Comparison of ENCODE assay signal across 8 mouse cellular contexts in the genomic region with DNA sequence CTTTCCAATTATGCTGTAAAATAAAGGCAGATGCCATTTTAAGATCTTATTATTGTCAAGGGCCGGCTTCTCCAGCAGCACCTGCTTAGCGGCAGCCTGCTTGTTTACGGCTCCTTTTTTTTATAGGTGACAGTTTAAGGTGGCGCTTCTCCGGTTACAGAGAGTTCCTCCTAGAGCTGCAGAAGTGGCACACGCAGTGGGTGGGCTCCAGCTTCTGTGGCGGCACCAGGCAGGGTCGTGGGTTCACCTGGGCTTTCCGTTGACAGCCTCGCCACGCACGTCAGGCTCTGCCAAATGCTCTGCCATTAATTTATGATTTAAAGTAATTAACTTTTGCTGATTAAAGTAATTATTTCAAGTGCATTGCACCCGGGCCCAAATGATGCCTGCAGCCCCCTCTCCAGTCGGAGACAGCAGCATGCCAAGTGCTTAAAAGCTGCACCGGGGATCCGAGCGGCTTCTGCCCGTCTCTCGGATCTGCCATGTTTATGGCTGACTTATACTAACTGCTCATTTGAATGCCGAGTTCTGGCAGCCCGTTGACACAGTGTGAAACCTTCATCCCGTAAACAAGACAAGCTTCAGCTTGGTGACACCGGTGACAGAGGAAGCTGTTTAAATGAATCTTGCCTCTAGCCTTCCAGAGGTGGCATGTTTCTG.
DNase-seq lines count a peak whose midpoint lies in the region; ATAC-seq and TF ChIP-seq lines count a peak whose summit lies in the region.

No protein-coding gene starts in this region.

- DNase-seq in gastrocnemius, adult 2 months = no peak
- no peak for DNase-seq in gastrocnemius, postnatal 14 days
- DNase-seq in lung, postnatal 0 days (ENCODE audit: low spot score) = no peak
- DNase-seq in lung, postnatal 10 days = no peak
- peak; percentile 49 for DNase-seq in limb, embryonic 10.5 days (ENCODE audit: low spot score)
- DNase-seq in retina, postnatal 7 days (ENCODE audit: low read depth, low spot score) = peak; percentile 25
- no peak for DNase-seq in layer of hippocampus, adult 8-10 months (ENCODE audit: low spot score in 2 of 2)
- no peak for DNase-seq in layer of hippocampus, adult 18-20 months (ENCODE audit: low spot score in 2 of 2)

- 15% methylated on average over 23 of the region's 23 CpGs for WGBS in lung, postnatal 0 days
- 13% methylated on average over 23 of the region's 23 CpGs for WGBS in limb, embryonic 10.5 days

- no peak for TF ChIP-seq EP300 in lung, postnatal 0 days (IDR thresholded peaks at IDR 0.05)

- H3K27me3 ChIP-seq in lung, postnatal 0 days (replicated peaks; ENCODE audit: insufficient read depth, low read length) = no peaks in the 10 kb centered on the region
- H3K27me3 ChIP-seq in limb, embryonic 10.5 days (ENCODE audit: low read depth, poor library complexity, severe bottlenecking) = peaks cover 64% of the 10 kb centered on the region

- intact Hi-C loops in gastrocnemius, adult 2 months (cut with DNase I) = no loop called here
- intact Hi-C loops in gastrocnemius, postnatal 14 days (cut with DNase I; ENCODE audit: low total_unique reads) = no loop called here

- H3K4me3 ChIP-seq in gastrocnemius, adult 2 months = peak overlapping the region; percentile 49
- no peak overlapping the region; the same call in 1 of the 2 replicates for H3K4me3 ChIP-seq in lung, postnatal 0 days (ENCODE audit: low read depth, low read length)
- H3K4me3 ChIP-seq in limb, embryonic 10.5 days = peak overlapping the region; percentile 38

- H3K9ac ChIP-seq in lung, postnatal 0 days (replicated peaks; ENCODE audit: low read depth) = no peak overlapping the region

- H3K4me1 ChIP-seq in lung, postnatal 0 days (ENCODE audit: insufficient read depth, low read depth, low read length) = no peaks in the 10 kb centered on the region
- peaks cover 40% of the 10 kb centered on the region for H3K4me1 ChIP-seq in limb, embryonic 10.5 days

- H3K36me3 ChIP-seq in lung, postnatal 0 days (ENCODE audit: insufficient read depth, low read length) = no peaks in the 10 kb centered on the region
- H3K36me3 ChIP-seq in limb, embryonic 10.5 days = no peaks in the 10 kb centered on the region

- H3K4me2 ChIP-seq in lung, postnatal 0 days (replicated peaks; ENCODE audit: low read depth, low read length) = 0 out of 2 replicates have a peak overlapping the region, but pooled peaks have one; percentile 22

- no peak for ATAC-seq in lung, postnatal 0 days

- H3K27ac ChIP-seq in gastrocnemius, adult 2 months = no peak overlapping the region
- no peak overlapping the region for H3K27ac ChIP-seq in lung, postnatal 0 days (ENCODE audit: low read length)
- H3K27ac ChIP-seq in limb, embryonic 10.5 days = peak overlapping the region; percentile 57; the same call in 1 of the 2 replicates

- TF ChIP-seq CTCF in gastrocnemius, adult 2 months (IDR thresholded peaks at IDR 0.05) = no peak
- no peak for TF ChIP-seq CTCF in lung, postnatal 0 days (IDR thresholded peaks at IDR 0.05)

- H3K9me3 ChIP-seq in lung, postnatal 0 days (ENCODE audit: low read length) = no peaks in the 10 kb centered on the region
- H3K9me3 ChIP-seq in limb, embryonic 10.5 days (replicated peaks) = no peaks in the 10 kb centered on the region

Comparison
In these comparisons a context has a peak if more than half of its experiments do, and no peak if none do; other contexts are left out.
1. DNase-seq: peak in limb, embryonic 10.5 days (single experiment) and retina, postnatal 7 days (single experiment); none in gastrocnemius, adult 2 months (single experiment), gastrocnemius, postnatal 14 days (single experiment), lung, postnatal 0 days (single experiment), lung, postnatal 10 days (single experiment), layer of hippocampus, adult 8-10 months (0 of 2) and layer of hippocampus, adult 18-20 months (0 of 2).